Mouse (Mus musculus) bone marrow, adult 2 months (tissue): Measurements from ENCODE around the gene Taf10.

Source experiments
- CTCF ChIP-seq: fragments of 200-500 bp; IDR thresholded peaks from 2 replicates; pipeline ENCODE4 v1.5.1; 2011; ENCODE audit warnings: low read length, control low read depth; ENCODE audit not compliant: control insufficient read depth, insufficient read depth
- POLR2A ChIP-seq: fragments of 200-500 bp; IDR thresholded peaks from 2 replicates; pipeline ENCODE4 v1.6.1; 2011; ENCODE audit warnings: low read depth, mild to moderate bottlenecking, control low read depth, low read length, borderline replicate concordance; ENCODE audit not compliant: control insufficient read depth

DNA sequence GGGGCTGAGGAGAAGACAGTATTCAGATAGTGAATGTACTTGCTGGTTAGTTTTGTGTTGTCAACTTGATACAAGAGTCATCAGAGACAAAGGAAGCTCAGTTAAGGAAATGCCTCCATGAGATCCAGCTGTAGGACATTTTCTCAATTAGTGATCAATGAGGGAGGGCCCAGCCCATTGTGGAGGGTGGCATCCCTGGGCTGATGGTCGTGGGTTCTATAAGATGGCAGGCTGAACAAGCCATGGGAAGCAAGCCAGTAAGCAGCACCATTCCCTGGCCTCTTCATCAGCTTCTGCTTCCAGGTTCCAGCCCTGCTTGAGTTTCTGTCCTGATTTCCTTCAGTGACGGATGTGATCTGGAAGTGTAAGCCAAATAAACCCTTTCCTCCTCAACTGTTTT is 3.6 kb upstream of the Taf10 start:
- TF ChIP-seq CTCF (no peak), POLR2A (no peak)
